Mouse (Mus musculus) ES-E14 (cell line): ENCODE measurements at regions not wholly inside any gene's neighbourhood (a gene's known extent, or its start where the extent isn't known, plus 50 kb on each side); places are given as distances from the start of the nearest gene placed in this dataset.

ENCODE experiments used
- CHD2 ChIP-seq: IDR thresholded peaks from 2 replicates; pipeline ENCODE4 v1.6.1; 2014; ENCODE audit warnings: mild to moderate bottlenecking, low read depth, low read length, inconsistent platforms
- ZC3H11A ChIP-seq: IDR thresholded peaks from 2 replicates; pipeline ENCODE4 v1.6.1; 2012; ENCODE audit warnings: low read depth, mild to moderate bottlenecking, inconsistent platforms, low read length, borderline replicate concordance

DNA sequence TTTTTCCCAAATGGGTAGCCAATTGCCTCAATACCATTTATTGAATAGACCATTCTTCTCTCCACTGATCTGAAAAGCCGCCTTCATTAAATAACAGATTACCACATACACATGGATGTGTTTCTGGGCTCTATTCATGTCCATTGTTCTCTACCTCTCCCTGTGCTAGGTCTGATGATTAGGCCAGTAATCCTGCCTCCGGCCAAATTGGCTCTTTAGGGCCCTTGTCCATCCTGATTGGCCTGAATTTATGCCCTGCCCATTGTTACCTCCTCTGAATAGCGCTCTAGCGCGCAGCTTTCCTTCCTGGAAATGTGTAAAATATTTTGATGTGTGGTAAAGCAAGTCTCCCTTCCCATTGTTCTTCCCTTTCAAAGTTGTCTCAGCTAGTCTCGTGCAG is 163.2 kb downstream of the Efnb1 start:
- no peak for TF ChIP-seq CHD2
- no peak for TF ChIP-seq ZC3H11A
